Mouse (Mus musculus): ENCODE data around the gene Atg16l2.

GRCm38 (mm10) chr7:101301881-101302456, at the start of gene Atg16l2:
- no peak for TF ChIP-seq CHD2 (IDR thresholded peaks at IDR 0.05; ENCODE audit: low read depth, low read length)
- no peak for TF ChIP-seq ZNF384 (IDR thresholded peaks at IDR 0.05; ENCODE audit: low read depth, low read length)
- TF ChIP-seq HCFC1 (IDR thresholded peaks at IDR 0.05; ENCODE audit: borderline replicate concordance, insufficient read depth, low read length) = no peak; the same call in 1 of the 2 replicates
- no peak for TF ChIP-seq MAFK (IDR thresholded peaks at IDR 0.05; ENCODE audit: insufficient read depth, low read depth, low read length)
